Mouse (Mus musculus) testis, adult 2 months (tissue): ENCODE data around the gene Creb5. TPM values are rescaled to one million over a fixed set of nuclear protein-coding genes. Genes with fewer than 3 reads are reported as not detected.

ENCODE experiments used
- H3K27ac ChIP-seq: fragments of 200-500 bp; 2 replicates; pipeline ENCODE4 v1.5.1; 2012; ENCODE audit warnings: low read depth, low read length; ENCODE audit not compliant: control insufficient read depth, insufficient read depth
- H3K27me3 ChIP-seq: fragments of 200-500 bp; 2 replicates; pipeline ENCODE4 v1.6.1; 2012; ENCODE audit warnings: mild to moderate bottlenecking, low read length, moderate library complexity; ENCODE audit not compliant: control insufficient read depth, insufficient read depth
- H3K36me3 ChIP-seq: fragments of 200-500 bp; 2 replicates; pipeline ENCODE4 v1.6.1; 2012; ENCODE audit warnings: mild to moderate bottlenecking, low read length; ENCODE audit not compliant: control insufficient read depth, insufficient read depth
- H3K4me1 ChIP-seq: fragments of 200-500 bp; 2 replicates; pipeline ENCODE4 v1.6.1; 2012; ENCODE audit warnings: low read length; ENCODE audit not compliant: control insufficient read depth, insufficient read depth
- H3K4me3 ChIP-seq: fragments of 200-500 bp; 2 replicates; pipeline ENCODE4 v1.5.1; 2012; ENCODE audit warnings: low read depth, mild to moderate bottlenecking, low read length, moderate library complexity, mixed read lengths; ENCODE audit not compliant: control insufficient read depth
- CTCF ChIP-seq: fragments of 200-500 bp; IDR thresholded peaks from 2 replicates; pipeline ENCODE4 v1.5.1; 2012; ENCODE audit warnings: low read depth, mild to moderate bottlenecking, inconsistent platforms, low read length, moderate library complexity; ENCODE audit not compliant: control insufficient read depth, insufficient read depth, insufficient replicate concordance
- POLR2A ChIP-seq: fragments of 200-500 bp; IDR thresholded peaks from 2 replicates; pipeline ENCODE4 v1.6.1; 2012; ENCODE audit warnings: low read depth, mild to moderate bottlenecking, inconsistent platforms, low read length, moderate library complexity; ENCODE audit not compliant: control insufficient read depth
- polyA plus RNA-seq: library from polyadenylated mRNA; depleted of rRNA; stranded (reverse); fragments of >200 nt; gene quantifications from 2 replicates; pipeline ENCODE4 v1.2.3, GENCODE M21; 2012

Gene Creb5
- polyA plus RNA-seq, 1 experiment, result 0.26 TPM

DNA sequence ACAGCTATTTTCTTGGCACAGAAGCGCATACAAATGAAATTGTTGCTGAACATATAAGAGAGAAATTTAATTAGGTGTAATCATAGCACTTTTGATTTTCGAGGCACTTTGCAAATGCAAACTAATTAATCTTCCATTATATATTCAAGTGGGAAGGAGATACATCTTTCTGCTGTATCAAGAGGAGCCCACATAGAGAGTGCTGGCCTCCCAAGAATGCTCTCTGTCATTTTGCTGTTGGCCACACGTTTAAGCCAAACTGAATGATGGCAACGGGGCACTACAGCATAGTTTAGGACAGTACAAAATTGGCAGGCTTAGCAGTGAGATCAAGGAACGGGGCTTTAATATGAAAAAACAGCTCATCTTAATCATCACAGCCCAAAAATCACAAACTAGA is 356.4 kb downstream of the Creb5 start:
- Histone ChIP-seq H3K27me3 (no peaks in the 10 kb centered on the region), H3K36me3 (no peaks in the 10 kb centered on the region), H3K27ac (no peak overlapping the region), H3K4me1 (no peaks in the 10 kb centered on the region), H3K4me3 (no peak overlapping the region)
- TF ChIP-seq POLR2A (no peak), CTCF (no peak)

DNA sequence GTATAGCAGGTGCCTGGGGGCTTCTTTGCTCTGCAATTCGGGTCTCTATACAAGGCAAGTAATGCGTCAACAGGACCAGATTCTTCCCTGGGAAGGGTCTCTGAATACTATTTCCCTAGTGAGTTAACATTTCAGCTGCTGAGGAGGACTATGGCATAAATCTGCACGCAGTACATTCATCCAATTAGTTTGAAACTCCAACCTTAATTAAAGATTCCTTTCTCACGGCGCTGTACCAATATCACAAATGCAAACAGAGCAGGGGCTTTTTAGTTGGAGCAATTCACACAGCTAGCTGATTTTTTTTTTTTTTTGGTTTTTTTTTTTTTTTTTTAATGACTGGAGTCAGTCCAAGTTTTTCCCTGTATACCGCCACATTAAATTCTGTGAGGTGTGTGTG is 357.0 kb downstream of the Creb5 start:
- Histone ChIP-seq H3K27me3 (no peaks in the 10 kb centered on the region), H3K4me3 (no peak overlapping the region), H3K4me1 (no peaks in the 10 kb centered on the region), H3K36me3 (no peaks in the 10 kb centered on the region), H3K27ac (no peak overlapping the region)
- TF ChIP-seq POLR2A (no peak), CTCF (no peak)

DNA sequence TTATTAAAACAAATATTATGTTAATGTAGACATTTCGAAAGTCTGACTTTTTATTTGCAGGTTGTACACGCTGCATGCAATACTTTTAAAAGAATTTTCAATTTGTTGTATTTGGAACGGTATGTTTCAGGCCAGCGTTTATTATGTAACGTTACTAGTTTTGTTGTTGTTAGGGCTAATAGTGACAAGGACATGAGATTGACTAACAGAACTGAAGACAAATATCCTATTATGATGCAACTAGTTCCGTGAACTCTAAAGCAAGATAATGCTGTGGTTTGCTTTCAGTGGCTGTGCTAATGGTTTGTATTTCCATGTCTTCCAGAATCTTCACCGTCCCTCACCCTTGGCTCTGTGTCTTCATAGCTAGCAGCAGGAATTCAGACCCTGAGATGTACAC is 357.9 kb downstream of the Creb5 start:
- Histone ChIP-seq H3K27me3 (no peaks in the 10 kb centered on the region), H3K4me1 (no peaks in the 10 kb centered on the region), H3K4me3 (no peak overlapping the region), H3K36me3 (no peaks in the 10 kb centered on the region), H3K27ac (no peak overlapping the region)
- TF ChIP-seq POLR2A (no peak), CTCF (no peak)

DNA sequence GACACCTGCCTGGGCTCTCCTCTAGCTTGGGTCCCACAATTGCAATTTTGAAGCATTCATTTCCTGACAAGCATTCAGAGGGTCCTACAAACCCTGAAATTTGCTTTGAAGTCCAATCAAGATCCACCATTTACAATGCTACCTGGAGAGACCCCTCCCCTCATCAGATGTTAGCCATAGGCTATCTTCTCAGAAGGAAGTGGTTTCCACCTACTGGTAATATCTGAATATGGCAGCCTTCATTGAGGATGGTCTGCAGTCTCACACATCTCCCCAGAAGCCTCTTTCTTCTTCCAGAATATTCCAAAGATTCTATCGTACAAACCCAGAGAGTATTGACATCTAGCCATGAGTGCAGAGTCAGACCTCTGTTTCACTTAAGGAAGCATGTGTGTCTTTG is 362.7 kb downstream of the Creb5 start:
- TF ChIP-seq CTCF, result no peak
- TF ChIP-seq POLR2A, result no peak
- no peaks in the 10 kb centered on the region for H3K4me1 ChIP-seq
- no peaks in the 10 kb centered on the region for H3K36me3 ChIP-seq
- H3K27ac ChIP-seq, result no peak overlapping the region
- no peaks in the 10 kb centered on the region for H3K27me3 ChIP-seq
- no peak overlapping the region for H3K4me3 ChIP-seq

DNA sequence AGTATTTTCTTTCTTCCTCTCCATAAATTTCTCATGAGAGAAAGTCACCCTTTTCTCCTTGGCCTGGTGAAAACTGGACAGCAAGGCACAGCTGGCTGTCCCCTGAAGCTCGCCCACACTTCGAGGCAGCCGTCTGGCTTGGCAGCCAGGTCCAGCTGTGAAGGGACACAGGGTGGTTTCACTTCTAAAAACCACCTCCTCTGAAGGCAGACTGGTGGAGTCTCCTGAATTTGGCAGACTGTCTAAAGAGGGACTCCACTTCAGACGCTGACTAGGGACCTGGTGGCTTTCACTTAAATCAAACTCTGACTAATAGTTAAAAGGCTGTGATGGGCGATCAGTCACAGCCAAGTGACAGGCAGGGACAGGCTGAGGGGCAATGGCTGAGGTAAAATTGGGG is 365.6 kb downstream of the Creb5 start:
- H3K4me1 ChIP-seq, result no peaks in the 10 kb centered on the region
- no peak for TF ChIP-seq POLR2A
- no peak for TF ChIP-seq CTCF
- H3K27ac ChIP-seq, result no peak overlapping the region
- H3K27me3 ChIP-seq, result no peaks in the 10 kb centered on the region
- H3K4me3 ChIP-seq, result no peak overlapping the region
- H3K36me3 ChIP-seq, result no peaks in the 10 kb centered on the region

DNA sequence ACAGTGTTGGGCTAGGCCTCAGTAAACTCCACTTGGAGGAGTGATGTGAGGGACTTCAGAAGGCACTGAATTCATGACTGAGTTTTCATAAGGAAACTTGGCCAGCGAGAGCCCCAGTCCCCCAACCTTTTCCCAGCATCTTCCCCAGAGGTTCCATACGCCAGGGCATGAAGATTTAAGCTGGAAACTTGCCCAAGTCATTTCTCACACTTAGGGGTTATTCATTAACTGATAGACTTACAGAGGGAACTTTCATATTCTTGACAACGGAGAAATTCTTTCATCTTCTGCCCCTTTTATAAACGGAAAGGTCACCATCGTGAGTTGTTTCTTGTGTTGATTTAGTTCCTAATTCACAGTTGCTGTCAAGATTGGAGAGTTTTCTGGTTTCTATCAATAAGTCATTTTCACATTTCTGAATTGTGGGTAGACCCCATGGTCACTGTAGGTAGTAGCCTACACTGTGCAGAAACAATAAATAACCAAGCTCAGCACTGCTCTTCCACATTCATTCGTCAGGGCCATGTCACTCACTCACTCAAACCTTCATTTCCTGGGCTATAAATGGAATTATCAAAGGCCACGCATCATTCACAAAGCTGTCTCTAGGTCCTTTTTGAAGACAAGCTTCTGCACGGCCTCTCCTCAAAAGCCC is 366.8 kb downstream of the Creb5 start:
- H3K36me3 ChIP-seq, result no peaks in the 10 kb centered on the region
- TF ChIP-seq CTCF, result no peak
- no peak for TF ChIP-seq POLR2A
- no peaks in the 10 kb centered on the region for H3K4me1 ChIP-seq
- no peak overlapping the region for H3K4me3 ChIP-seq
- H3K27me3 ChIP-seq, result no peaks in the 10 kb centered on the region
- H3K27ac ChIP-seq, result no peak overlapping the region

DNA sequence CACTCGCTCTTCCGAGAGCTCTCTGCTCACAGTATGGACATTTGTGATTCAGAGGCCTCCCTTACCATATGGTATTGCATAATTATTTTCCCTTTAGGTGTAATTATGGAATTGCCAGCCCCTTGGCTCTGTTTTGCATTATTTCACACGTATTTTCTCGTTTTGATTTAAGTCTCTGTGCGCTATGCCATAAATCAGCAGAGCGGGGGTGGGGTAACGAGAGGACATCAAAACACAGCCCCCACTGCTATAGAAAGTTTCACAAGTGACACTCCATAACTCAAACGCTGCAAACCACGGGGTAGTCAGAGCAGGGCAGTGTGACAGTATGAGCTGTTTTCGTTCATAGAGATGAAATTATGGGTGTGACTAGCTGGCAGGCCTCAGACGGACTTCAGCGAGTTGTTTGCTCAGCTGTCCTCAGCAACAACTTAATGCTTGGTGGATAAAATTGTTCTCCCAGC is 367.3 kb downstream of the Creb5 start:
- Histone ChIP-seq H3K4me3 (no peak overlapping the region), H3K36me3 (no peaks in the 10 kb centered on the region), H3K27me3 (no peaks in the 10 kb centered on the region), H3K4me1 (no peaks in the 10 kb centered on the region), H3K27ac (no peak overlapping the region)
- no peak for TF ChIP-seq CTCF
- no peak for TF ChIP-seq POLR2A

DNA sequence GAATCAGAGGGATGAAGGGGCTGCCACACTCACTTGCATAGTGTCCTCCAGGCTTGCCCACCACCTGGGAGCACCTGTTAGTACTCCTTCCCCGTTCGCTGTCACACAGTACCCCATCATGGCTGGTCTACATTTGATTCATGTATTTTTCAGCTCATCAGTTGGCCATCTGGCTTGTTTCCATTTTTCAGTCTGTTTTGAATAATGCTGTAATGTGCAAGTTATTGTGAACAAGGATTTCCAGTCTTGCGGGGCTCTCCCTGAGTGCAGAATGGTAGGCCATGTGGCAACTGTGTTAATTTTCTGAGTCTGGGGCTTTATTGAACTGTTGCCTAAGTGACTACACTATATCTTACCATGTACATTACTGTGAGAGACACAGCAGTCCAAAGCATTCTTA is 369.4 kb downstream of the Creb5 start:
- Histone ChIP-seq H3K27ac (no peak overlapping the region), H3K36me3 (no peaks in the 10 kb centered on the region), H3K4me1 (no peaks in the 10 kb centered on the region), H3K4me3 (no peak overlapping the region), H3K27me3 (no peaks in the 10 kb centered on the region)
- TF ChIP-seq POLR2A, result no peak
- TF ChIP-seq CTCF, result no peak
